Mouse (Mus musculus) heart, postnatal 14 days (tissue): Measurements from ENCODE around the gene Rabl3. TPM values are rescaled to one million over a fixed set of nuclear protein-coding genes. Genes with fewer than 3 reads are reported as not detected.

Source experiments
- DNase-seq, 2 experiments: peaks; one replicate each; pipeline ENCODE4 v3.0.0; 2021 to 2022
- intact Hi-C: fragments of 180-260 bp; cut with DNase I; formaldehyde crosslinking; loops from one replicate; pipeline ENCODE4 v1.15.1; 2025
- total RNA-seq, 2 experiments: library from RNA; stranded (reverse); gene quantifications; 2 replicates each; pipeline ENCODE4 v1.2.3; 2021

Rabl3 gene
- total RNA-seq, 2 experiments from 2014 or later, result 7.6 to 8.6 TPM

DNA sequence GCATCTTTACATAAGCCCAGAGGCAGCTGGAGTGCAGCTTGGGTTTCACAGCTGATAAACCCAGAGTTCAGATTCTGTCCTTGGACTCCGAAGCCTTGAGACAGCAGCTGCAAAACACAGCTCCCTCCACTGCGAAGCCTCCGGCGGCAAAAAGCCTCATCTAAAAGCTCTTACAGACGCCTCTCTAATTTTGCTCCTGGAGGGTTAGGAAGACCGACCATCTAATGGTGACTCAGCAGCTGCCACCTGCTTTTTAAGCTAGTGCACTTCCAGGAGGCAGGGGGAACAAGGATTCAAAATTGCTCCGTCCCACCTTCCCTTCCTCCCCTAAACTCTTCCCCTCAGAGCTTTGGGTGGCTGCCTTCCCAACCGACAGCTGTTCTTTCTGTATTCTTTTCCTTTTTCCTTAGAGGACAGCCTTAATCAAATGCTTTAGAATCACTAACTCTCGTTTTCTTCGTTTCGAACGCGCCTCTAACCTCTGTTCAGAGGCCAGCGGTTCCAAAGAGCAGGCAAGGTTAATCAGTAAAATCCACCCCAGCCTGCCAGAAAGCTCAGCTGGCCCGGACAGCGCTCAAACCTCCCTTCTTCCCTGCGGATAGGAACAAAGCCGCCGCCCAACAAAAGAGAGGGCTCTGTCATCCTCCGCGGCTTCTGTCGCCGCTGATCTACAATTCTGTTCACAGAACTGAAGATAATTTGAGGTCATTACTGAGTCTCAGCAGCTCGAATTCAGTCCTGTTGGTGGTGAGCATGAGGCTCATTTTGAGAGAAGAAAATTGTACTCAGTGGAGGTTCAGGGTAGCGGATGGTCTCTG lies 44.7 kb downstream of the Rabl3 start:
- DNase-seq, result peak; percentile 52 to 58
- intact Hi-C loops, result no loop called here

DNA sequence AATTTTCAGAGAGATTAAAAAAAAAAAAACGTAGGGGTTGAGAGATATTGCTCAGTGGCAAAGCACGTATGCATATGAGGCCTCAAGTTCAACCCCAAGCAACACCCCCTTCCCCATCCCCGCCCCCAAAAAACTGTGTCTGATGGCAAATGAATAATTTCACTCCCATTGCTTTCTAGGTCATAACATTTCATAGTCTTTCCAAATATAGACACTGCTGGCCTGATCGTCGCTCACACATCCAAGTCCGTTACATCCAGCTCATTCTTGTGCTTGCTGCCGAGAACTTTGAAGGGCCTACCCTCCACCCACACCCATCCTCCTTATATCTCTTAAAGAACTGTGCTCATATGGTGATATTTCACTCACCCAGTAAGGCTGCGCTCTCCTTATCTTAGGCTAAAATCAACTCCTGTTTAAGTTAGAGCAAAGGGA lies 45.5 kb downstream of the Rabl3 start:
- intact Hi-C loops, result no loop called here
- no peak for DNase-seq

- DNase-seq, result no peak
- intact Hi-C loops, result no loop called here
Measured at GRCm38 (mm10) chr16:37590921-37591320, 51.2 kb downstream of the Rabl3 start.

DNA sequence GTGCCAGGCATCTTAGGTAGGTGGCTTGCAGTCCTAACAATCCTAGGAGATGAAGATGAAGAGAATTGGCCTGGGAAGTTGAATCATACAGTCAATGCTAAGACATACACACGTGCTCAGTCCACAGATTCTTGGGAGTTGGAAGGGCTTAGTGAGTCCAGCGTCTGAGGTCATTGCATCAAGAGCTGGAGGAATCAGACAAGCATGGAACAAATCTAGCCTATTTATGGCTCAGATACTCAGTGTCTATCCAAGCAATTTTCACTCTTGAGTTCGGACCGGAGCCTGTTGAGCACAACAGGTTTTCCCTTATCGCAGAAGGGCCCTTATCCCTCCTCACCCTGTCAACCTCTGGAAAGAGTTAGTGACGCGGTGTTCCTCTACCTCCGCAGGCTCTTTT lies 51.9 kb downstream of the Rabl3 start:
- no peak for DNase-seq
- intact Hi-C loops, result no loop called here

DNA sequence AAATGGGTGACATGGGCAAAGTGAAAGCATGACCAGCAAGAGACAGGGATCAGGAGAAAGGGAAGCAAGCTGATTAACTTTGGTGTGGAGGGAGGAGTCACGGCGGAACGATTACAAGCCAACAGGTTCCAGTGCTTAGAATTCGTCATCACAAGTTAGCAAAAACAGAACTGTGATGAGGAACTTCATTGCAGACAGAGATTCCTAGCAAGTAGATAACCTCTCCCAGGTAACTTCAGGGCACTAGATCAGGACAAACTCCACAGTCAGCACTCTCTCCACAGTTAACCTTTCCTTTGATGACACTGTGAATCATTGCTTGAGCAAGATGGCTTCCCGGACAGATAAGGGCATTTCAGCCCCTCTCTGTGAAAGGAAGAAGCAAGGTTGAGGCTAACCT lies 57.7 kb downstream of the Rabl3 start:
- intact Hi-C loops, result no loop called here
- DNase-seq, result no peak

GRCm38 (mm10) chr16:37598463-37598862 lies 58.8 kb downstream of the Rabl3 start:
- DNase-seq, result no peak
- intact Hi-C loops, result no loop called here

- no peak for DNase-seq
Measured at GRCm38 (mm10) chr16:37599326-37599725, 59.6 kb downstream of the Rabl3 start.

GRCm38 (mm10) chr16:37603431-37603830 lies 63.7 kb downstream of the Rabl3 start:
- DNase-seq, result no peak
- intact Hi-C loops, result no loop called here

More at GRCm38 (mm10) chr16:37599326-37599725, 59.6 kb downstream of the Rabl3 start:
- intact Hi-C loops, result no loop called here

DNA sequence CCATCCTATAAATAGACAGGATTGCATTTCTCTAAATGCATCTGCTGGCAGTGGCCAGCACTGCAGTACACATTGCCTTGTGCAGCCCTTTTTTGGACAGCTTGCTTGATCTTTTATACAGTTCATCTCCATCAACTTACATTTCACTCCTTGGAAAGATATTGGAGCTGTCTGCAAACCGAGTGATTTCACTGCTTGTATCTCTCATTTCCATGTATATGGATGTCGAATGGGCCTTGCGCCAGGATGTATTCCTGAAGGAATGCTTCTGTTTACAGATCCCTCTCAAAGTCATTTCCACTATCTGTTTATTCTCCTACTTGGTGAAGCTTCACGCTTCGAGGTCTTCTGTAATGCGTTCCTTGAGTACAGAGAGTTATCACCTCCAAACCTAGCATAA lies 64.6 kb downstream of the Rabl3 start:
- DNase-seq, result no peak
- intact Hi-C loops, result no loop called here

- DNase-seq, result no peak
- intact Hi-C loops, result no loop called here
Measured at GRCm38 (mm10) chr16:37610333-37610732, 70.6 kb downstream of the Rabl3 start.

GRCm38 (mm10) chr16:37611072-37611471 lies 71.4 kb downstream of the Rabl3 start:
- intact Hi-C loops, result no loop called here
- DNase-seq, result no peak

DNA sequence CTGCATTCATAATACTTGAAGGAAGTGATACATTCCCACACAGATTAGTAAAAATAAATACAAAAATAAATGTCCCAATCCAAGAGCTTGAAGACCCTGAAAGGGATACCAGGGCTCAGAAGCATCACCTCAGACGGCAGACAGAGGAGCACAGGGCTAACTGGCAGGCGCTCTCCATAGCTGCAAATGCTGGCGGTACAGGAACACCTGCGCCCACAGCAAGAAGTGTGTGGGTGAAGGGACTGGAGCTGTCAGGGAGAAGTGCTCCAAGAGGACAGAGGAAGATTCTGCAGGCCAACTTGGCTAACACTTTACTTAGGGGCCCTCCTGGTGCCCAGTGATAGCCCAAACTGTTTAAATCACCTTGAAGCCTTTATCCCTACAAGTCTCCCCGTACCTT lies 72.3 kb downstream of the Rabl3 start:
- intact Hi-C loops, result no loop called here
- no peak for DNase-seq

DNA sequence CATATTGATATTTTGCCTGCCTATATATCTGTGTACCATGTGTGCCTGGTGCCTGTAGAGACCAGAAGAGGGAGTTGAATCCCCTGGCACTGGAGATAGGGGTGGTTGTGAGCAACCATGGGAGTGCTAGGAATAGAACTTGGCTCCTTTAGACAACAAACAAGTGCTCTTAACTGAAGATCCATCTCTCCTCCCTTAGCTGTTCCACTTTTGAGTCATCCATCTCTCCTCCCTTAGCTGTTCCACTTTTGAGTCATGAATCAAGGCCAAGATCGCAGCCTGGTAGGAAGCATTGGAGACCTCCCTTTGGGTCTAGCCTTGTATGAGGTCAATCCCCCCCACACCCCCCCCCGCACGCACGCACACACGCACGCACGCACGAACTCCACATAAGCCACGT lies 74.9 kb downstream of the Rabl3 start:
- intact Hi-C loops, result no loop called here
- no peak for DNase-seq

DNA sequence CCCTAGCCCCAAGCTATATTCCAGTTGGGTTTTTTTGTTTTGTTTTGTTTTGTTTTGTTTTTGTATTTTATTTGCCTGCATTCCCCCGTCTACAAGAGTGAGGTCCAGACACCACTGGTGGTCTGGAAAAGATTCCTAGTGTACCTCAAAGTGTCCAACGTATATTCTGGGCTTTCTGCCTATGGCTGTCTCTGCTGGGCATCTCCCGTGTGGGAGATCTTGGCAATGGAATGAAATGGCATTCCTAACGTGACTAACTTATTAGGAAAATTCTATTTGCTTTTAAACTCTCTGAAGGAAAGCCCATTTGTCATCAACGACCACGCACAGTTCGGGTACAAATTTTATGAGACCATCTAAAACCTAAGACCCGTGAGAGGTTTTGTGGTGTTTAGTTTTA lies 75.7 kb downstream of the Rabl3 start:
- intact Hi-C loops, result no loop called here
- no peak for DNase-seq

GRCm38 (mm10) chr16:37616104-37616503 lies 76.4 kb downstream of the Rabl3 start:
- intact Hi-C loops, result no loop called here
- DNase-seq, result no peak

DNA sequence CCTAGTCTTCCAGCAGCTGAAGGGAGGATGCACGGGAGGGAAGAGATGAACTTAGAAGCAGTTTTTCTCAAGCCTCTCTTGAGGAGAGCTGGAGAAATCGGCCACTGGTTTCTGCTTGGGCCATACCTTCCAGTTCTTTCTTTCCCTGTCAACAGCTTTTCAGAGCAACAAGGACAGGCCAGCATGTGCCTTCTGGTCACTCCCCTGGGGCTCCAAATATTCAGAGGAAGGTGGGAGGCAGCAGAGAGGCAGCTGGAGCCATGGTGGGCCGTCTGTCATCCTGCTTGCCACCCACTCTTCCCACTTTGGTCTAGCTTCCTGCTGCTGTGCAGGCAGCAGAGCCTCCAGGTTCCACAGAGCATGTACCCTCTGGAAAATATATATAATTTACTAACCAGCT lies 78.0 kb downstream of the Rabl3 start:
- intact Hi-C loops, result no loop called here
- peak; percentile 10 to 12 for DNase-seq

Other genes with a start within 250 kb of the Rabl3 start
- gene Stxbp5l, start 154.9 kb upstream of the Rabl3 start, total RNA-seq, result not detected
- gene Gtf2e1, start 96 bp upstream of the Rabl3 start, total RNA-seq, result 1 to 10 TPM; 6.8 to 7.5 TPM
- under 1 TPM in 1 of 2 experiments, not detected in 1; 0.12 TPM for gene Hgd, start 40.3 kb downstream of the Rabl3 start, total RNA-seq
- 100 to 1,000 TPM; 124 to 140 TPM for gene Ndufb4, start 114.6 kb downstream of the Rabl3 start, total RNA-seq
- 100 to 1,000 TPM; 221 to 228 TPM for gene Fstl1, start 237.0 kb downstream of the Rabl3 start, total RNA-seq